Mouse (Mus musculus): ENCODE data around the gene Cyp4f40. TPM values are rescaled to one million over a fixed set of nuclear protein-coding genes. Genes with fewer than 3 reads are reported as not detected.
"Not testable (repeated sequence)": the region's sequence is repeated elsewhere in the genome, so short reads cannot be mapped to it uniquely, and the experiment has no call there.

Cyp4f40 gene
- polyA plus RNA-seq, 1 experiment from 2014 or later: not detected

DNA sequence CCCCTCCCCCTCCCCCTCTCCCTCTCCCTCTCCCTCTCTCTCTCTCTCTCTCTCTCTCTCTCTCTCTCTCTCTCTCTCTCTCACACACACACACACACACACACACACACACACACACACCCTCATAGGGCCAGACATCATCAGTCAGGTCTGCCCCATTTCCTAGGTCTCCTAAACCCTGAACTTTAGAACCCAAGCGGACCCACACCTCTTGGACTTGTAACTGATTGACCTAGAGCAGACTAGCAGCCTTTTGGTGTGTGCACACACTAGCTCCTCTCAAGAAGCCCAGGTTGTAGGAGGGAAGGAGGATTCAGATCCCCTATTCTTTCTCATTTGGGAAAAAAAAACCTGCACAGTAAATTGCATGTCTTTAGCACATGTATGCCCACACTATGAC, 63.5 kb downstream of the Cyp4f40 start:
- not testable (repeated sequence) for H3K4me1 ChIP-seq; H3K27me3 ChIP-seq (replicated peaks); H3K9me3 ChIP-seq (replicated peaks); H3K27ac ChIP-seq; H3K4me2 ChIP-seq; H3K36me3 ChIP-seq; ATAC-seq; H3K4me3 ChIP-seq; H3K9ac ChIP-seq
- WGBS (ENCODE audit: insufficient replicate concordance): 70% methylated on average over 1 of the region's 1 CpGs

DNA sequence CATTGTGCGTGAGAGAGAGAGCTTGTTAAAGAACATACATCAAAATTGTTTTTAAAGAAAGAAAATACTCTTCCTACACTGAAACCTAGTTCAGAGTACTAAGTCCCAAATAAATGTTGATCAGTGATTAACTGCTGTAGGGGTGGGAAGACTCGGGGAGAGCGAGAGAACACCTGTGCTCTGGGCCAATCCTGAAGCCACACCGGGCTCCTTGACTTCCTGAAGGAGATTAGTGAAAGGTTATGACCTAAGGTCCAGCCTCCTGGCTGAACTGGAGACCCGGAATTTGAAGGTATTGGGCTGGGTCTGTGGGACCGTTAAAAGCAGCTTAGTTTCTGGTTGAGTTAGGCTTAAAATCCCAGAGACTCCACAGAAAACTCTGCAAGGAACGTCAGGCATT, 64.1 kb downstream of the Cyp4f40 start:
- 75% methylated on average over 7 of the region's 7 CpGs for WGBS (ENCODE audit: insufficient replicate concordance)
- no peak overlapping the region for H3K27ac ChIP-seq
- no peak overlapping the region for H3K4me2 ChIP-seq
- H3K9me3 ChIP-seq (replicated peaks): no peaks in the 10 kb centered on the region
- H3K27me3 ChIP-seq (replicated peaks): no peaks in the 10 kb centered on the region
- ATAC-seq: no peak
- no peaks in the 10 kb centered on the region for H3K36me3 ChIP-seq
- H3K4me1 ChIP-seq: no peaks in the 10 kb centered on the region
- no peak overlapping the region for H3K4me3 ChIP-seq
- no peak overlapping the region for H3K9ac ChIP-seq

DNA sequence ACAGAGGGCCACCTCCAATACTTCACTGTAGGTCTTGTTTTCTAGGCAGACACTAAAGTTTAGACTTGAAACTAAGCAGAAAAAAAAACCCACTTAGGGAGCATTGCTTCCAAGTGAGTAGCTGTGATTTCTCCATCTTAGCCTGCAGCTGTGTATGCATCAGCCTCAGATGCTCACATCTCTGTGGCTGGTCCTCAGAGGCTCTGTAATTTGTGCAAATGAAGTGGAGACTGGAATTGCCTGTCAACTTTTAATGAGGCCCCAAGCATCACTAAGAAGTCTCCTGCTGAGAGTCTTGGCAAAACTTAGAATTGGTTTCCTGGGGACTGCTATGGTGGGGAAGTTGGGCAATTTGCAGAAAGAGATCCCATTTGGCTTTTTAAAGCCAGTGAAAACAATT, 67.7 kb downstream of the Cyp4f40 start:
- not testable (repeated sequence) for H3K4me3 ChIP-seq; H3K27ac ChIP-seq; ATAC-seq; H3K9me3 ChIP-seq (replicated peaks); H3K36me3 ChIP-seq; H3K4me1 ChIP-seq; H3K27me3 ChIP-seq (replicated peaks); H3K9ac ChIP-seq; H3K4me2 ChIP-seq

Other genes starting within 250 kb of the Cyp4f40 start
- gene Pglyrp2, start 234.7 kb upstream of the Cyp4f40 start, polyA plus RNA-seq (2016; fragmentation: Nextera tagmentation; extraction: Ambion mirVana): 1.6 and 1.8 TPM in 2 replicates
- gene Cyp4f39, start 206.2 kb upstream of the Cyp4f40 start, polyA plus RNA-seq (2016; fragmentation: Nextera tagmentation; extraction: Ambion mirVana): 0.32 and 0.50 TPM in 2 replicates
- 0.91 and 0.96 TPM in 2 replicates for gene Cyp4f17, start 152.8 kb upstream of the Cyp4f40 start, polyA plus RNA-seq (2016; fragmentation: Nextera tagmentation; extraction: Ambion mirVana)
- gene Cyp4f16, start 122.3 kb upstream of the Cyp4f40 start, polyA plus RNA-seq (2016; fragmentation: Nextera tagmentation; extraction: Ambion mirVana): 5.2 and 5.6 TPM in 2 replicates
- not detected in 2 replicates for gene Cyp4f37, start 37.6 kb upstream of the Cyp4f40 start, polyA plus RNA-seq (2016; fragmentation: Nextera tagmentation; extraction: Ambion mirVana)
- gene Cyp4f15, start 26.7 kb downstream of the Cyp4f40 start, polyA plus RNA-seq (2016; fragmentation: Nextera tagmentation; extraction: Ambion mirVana): 2.3 and 2.7 TPM in 2 replicates
- gene Zfp871, start 129.4 kb downstream of the Cyp4f40 start, polyA plus RNA-seq (2016; fragmentation: Nextera tagmentation; extraction: Ambion mirVana): 15.4 and 16.4 TPM in 2 replicates
- 0.18 and 0.31 TPM in 2 replicates for gene Zfp811, start 151.0 kb downstream of the Cyp4f40 start, polyA plus RNA-seq (2016; fragmentation: Nextera tagmentation; extraction: Ambion mirVana)
- gene Zfp799, start 171.4 kb downstream of the Cyp4f40 start, polyA plus RNA-seq (2016; fragmentation: Nextera tagmentation; extraction: Ambion mirVana): 2.5 and 4.0 TPM in 2 replicates
- gene Zfp870, start 232.7 kb downstream of the Cyp4f40 start, polyA plus RNA-seq (2016; fragmentation: Nextera tagmentation; extraction: Ambion mirVana): 1.8 and 2.8 TPM in 2 replicates

Measured in liver, embryonic 12.5 days (tissue).